Mouse (Mus musculus) heart, adult 2 months (tissue): Measurements from ENCODE around the gene Mycn. TPM values are rescaled to one million over a fixed set of nuclear protein-coding genes. Genes with fewer than 3 reads are reported as not detected.

Experiments
- DNase-seq, 2 experiments: peaks; one replicate each; pipeline ENCODE4 v3.0.0; 2021
- H3K27ac ChIP-seq: fragments of 200-600 bp; 2 replicates; pipeline ENCODE4 v1.8.1; 2022
- H3K27me3 ChIP-seq: fragments of 200-500 bp; 2 replicates; pipeline ENCODE4 v1.6.1; 2012; ENCODE audit warnings: mild to moderate bottlenecking, low read length, inconsistent platforms, mixed read lengths; ENCODE audit not compliant: control insufficient read depth, insufficient read depth
- H3K36me3 ChIP-seq: fragments of 200-500 bp; 2 replicates; pipeline ENCODE4 v1.6.1; 2012; ENCODE audit warnings: low read length, inconsistent platforms; ENCODE audit not compliant: control insufficient read depth, insufficient read depth
- H3K4me1 ChIP-seq: fragments of 200-500 bp; 2 replicates; pipeline ENCODE4 v1.6.1; 2011; ENCODE audit warnings: low read length; ENCODE audit not compliant: control insufficient read depth, insufficient read depth
- H3K4me3 ChIP-seq: fragments of 200-600 bp; 2 replicates; pipeline ENCODE4 v1.8.1; 2022
- H3K79me2 ChIP-seq: fragments of 200-500 bp; replicated peaks from 2 replicates; pipeline ENCODE4 v1.6.1; 2012; ENCODE audit warnings: mild to moderate bottlenecking, inconsistent platforms, low read length, moderate library complexity, mixed read lengths; ENCODE audit not compliant: control insufficient read depth, insufficient read depth
- H3K9ac ChIP-seq: fragments of 200-500 bp; 2 replicates; pipeline ENCODE4 v1.6.1; 2012; ENCODE audit warnings: low read depth, mild to moderate bottlenecking, control low read depth, inconsistent platforms, low read length, mixed read lengths
- CTCF ChIP-seq: fragments of 200-600 bp; IDR thresholded peaks from 2 replicates; pipeline ENCODE4 v1.8.1; 2022; ENCODE audit warnings: antibody characterized with exemption, mild to moderate bottlenecking, moderate library complexity
- EP300 ChIP-seq: fragments of 200-500 bp; IDR thresholded peaks from 2 replicates; pipeline ENCODE4 v1.6.1; 2011; ENCODE audit warnings: low read depth, low read length, control low read depth; ENCODE audit not compliant: insufficient read depth
- POLR2A ChIP-seq: fragments of 200-500 bp; IDR thresholded peaks from 2 replicates; pipeline ENCODE4 v1.6.1; 2011; ENCODE audit warnings: mild to moderate bottlenecking, low read depth, low read length, control low read depth; ENCODE audit not compliant: insufficient read depth
- WGBS: fragments of 180-500 bp; shearing (Covaris S2); methylation state at CpG from one replicate; pipeline ENCODE4 v1.1.7; 2018; 5-methylcytosine and 5-hydroxymethylcytosine counted together
- intact Hi-C: fragments of 180-260 bp; cut with DNase I; formaldehyde crosslinking; loops from one replicate; pipeline ENCODE4 v1.15.1; 2025
- polyA plus RNA-seq: library from polyadenylated mRNA; depleted of rRNA; stranded (reverse); fragments of >200 nt; gene quantifications from 2 replicates; pipeline ENCODE4 v1.2.3, GENCODE M21; 2012
- total RNA-seq, 2 experiments: library from RNA; stranded (reverse); gene quantifications; 2 replicates each; pipeline ENCODE4 v1.2.3; 2021

Mycn gene
- total and polyA plus RNA-seq, 3 experiments: 1.8 to 3.1 (median 1.9) TPM

DNA sequence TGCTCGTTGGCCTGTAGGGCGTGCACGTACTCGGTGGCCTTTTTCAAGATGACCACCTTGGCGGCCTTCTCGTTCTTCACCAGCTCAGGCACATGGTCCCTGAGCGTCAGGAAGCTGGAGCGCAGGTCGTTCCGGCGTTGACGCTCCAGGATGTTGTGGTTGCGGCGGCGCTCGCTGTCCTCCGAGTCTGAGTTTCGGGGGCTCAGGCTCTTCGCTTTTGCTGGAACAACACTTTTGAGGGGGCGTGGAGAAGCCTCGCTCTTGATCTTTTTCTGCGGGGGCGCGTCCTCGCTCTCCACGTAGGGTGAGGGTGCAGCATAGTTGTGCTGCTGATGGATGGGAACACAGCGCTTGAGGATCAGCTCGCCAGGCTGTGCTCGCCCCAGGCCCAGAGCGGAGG is 4.6 kb downstream of the Mycn start:
- H3K27me3 ChIP-seq: no peaks in the 10 kb centered on the region
- TF ChIP-seq CTCF (no peak), EP300 (no peak), POLR2A (no peak)
- no peaks in the 10 kb centered on the region for H3K36me3 ChIP-seq
- no peaks in the 10 kb centered on the region for H3K79me2 ChIP-seq
- H3K27ac ChIP-seq: no peak overlapping the region
- intact Hi-C loops: loop anchor here (5.0 kb wide), 1 partner anchor 180 kb away; no protein-coding TSS in a partner anchor
- peaks cover 1% of the 10 kb centered on the region for H3K4me1 ChIP-seq
- H3K4me3 ChIP-seq: no peak overlapping the region
- no peak for DNase-seq
- H3K9ac ChIP-seq: no peak overlapping the region
- WGBS: 85% methylated on average over 30 of the region's 30 CpGs

DNA sequence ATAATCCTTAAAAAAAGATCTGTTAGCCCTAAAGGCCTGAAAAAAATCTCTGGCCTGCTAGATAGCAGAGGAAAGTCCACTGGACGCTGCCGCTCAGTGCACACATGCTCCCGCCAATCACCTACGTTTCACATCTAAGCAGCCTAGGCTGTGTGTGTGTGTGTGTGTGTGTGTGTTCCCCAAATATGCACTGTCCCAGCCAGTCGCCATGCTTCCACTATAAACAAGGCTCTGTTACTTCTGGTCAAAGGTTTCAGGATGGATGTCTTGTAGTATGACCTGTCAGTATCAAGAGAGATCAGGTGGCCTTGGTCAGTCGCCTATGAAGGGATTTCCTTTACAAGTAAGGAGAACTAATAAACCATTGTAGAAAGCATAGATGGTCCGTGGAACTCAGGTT is 9.5 kb downstream of the Mycn start:
- no peak overlapping the region for H3K27ac ChIP-seq
- H3K9ac ChIP-seq: no peak overlapping the region
- H3K36me3 ChIP-seq: no peaks in the 10 kb centered on the region
- H3K4me3 ChIP-seq: no peak overlapping the region
- no peaks in the 10 kb centered on the region for H3K79me2 ChIP-seq
- intact Hi-C loops: no loop called here
- DNase-seq: no peak
- H3K4me1 ChIP-seq: no peaks in the 10 kb centered on the region
- 84% methylated on average over 7 of the region's 7 CpGs for WGBS
- no peaks in the 10 kb centered on the region for H3K27me3 ChIP-seq
- TF ChIP-seq CTCF (no peak), EP300 (no peak), POLR2A (no peak)

DNA sequence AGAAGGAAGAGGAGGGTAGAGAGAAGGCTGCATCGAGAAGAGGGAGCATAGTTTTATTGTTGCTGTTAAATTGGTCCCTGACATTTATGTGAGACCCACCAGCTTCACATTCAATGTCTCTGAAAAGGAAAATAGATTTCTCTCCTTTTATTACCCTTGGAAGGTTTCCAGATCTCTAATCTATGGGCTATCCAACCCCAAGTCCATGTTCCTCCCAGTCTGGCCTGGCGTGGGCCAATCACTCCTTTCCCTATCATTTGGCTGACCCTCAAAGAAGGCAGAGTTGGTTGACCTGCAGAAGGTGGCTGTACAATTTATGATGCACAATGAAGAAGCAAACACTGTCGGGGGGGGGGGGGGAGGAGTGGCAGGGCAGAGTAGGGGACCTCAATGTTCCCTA is 13.5 kb downstream of the Mycn start:
- Histone ChIP-seq H3K27me3 (no peaks in the 10 kb centered on the region), H3K4me1 (no peaks in the 10 kb centered on the region), H3K27ac (no peak overlapping the region), H3K36me3 (no peaks in the 10 kb centered on the region), H3K79me2 (no peaks in the 10 kb centered on the region), H3K4me3 (no peak overlapping the region), H3K9ac (no peak overlapping the region)
- intact Hi-C loops: no loop called here
- TF ChIP-seq POLR2A (no peak), CTCF (no peak), EP300 (no peak)
- WGBS: 62% methylated on average over 3 of the region's 3 CpGs
- no peak for DNase-seq

DNA sequence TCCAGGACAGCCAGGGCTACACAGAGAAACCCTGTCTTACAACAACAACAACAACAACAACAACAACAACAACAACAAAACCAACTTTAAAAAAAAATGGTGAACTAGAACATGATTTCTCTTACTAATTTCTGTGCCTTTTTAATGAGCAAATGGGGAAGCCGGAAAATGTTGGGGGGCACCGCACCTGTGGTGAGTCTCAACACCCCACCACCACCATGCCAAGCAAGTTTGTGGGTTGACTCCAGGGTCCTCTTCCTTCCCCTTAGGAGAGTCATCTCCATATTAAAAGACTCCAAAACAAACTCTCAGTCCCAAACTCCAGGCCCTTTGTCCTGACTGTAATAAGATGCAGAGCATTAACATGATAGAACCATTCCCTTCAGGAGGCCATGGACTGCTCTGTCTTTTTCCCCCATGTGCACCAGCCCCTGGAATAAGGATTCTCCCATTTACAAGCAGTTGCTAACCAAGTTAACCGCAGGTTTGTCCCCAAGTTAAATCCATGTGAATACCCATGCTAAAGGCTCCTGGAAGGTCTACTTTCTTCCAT is 14.7 kb downstream of the Mycn start:
- no peaks in the 10 kb centered on the region for H3K36me3 ChIP-seq
- H3K4me3 ChIP-seq: no peak overlapping the region
- no peak overlapping the region for H3K27ac ChIP-seq
- no peaks in the 10 kb centered on the region for H3K79me2 ChIP-seq
- no peaks in the 10 kb centered on the region for H3K27me3 ChIP-seq
- no peak for DNase-seq
- WGBS: 95% methylated on average over 3 of the region's 3 CpGs
- no peaks in the 10 kb centered on the region for H3K4me1 ChIP-seq
- H3K9ac ChIP-seq: no peak overlapping the region
- no peak for TF ChIP-seq POLR2A
- TF ChIP-seq CTCF: no peak
- no peak for TF ChIP-seq EP300
- intact Hi-C loops: no loop called here

DNA sequence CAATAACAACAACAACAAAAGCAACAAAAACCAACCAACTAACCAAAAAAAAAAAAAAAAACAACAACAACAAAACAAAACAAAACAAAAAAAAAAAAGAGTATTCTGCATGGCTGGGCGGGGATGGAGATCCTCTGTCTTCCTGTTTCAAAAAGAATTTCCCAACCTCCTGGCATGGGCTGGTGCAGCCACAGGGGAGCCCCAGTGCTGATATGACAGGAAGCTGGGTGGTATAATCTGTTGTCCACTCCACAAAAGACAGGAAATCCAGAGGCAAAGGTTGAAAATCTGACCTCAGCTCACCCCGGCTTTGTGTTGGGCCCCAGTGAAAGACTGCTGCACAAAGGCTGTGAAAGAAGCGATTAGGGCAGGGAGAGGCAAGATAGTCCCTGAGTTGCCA is 17.3 kb downstream of the Mycn start:
- TF ChIP-seq POLR2A (no peak), CTCF (no peak), EP300 (no peak)
- WGBS: 74% methylated on average over 3 of the region's 3 CpGs
- intact Hi-C loops: no loop called here

DNA sequence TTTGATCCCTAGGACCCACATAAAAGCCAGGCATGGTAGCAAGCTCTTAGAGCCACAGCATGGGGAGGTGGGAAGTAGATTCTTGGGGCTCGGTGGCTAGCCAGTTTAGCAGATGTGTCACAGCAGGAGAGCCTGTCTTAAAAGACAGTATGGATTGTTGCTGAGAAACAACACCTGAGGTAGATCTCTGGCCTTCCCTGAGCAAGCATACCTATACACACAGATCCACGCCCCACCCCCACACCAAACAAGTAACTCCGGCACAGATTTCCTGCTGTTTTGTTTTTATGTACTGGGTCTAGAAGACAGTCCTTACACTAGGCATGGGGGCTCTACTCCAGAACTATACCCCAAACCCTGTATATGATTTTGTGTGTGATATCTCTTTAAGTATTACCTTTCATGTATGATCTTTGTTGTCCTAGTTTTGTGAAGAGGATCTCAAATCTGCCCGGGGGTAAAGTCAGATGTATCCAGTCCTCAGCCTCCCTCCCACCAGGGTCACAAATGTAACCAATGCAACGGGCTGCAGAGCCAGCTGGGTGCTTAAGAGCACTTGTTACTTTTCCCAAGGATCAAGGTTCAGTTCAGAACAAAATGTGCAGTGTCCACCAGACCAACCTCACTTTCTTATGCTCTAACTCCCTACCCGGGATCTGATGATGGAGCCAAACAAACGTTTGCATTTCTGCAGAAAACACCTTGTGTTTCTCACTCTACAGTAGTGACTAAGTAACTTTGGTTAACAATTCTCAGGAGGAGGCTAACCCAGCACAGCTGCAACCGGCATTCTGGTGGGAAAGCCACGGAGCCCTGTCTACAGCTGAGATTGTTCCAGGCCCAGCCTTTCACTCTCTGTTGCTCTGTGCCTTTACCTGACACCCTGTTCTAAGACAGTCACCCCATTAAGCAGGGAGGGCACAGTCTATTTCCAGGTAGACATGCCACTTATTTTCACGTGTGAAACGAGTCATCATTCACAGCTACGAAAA is 21.3 kb downstream of the Mycn start:
- TF ChIP-seq EP300 (no peak), CTCF (no peak), POLR2A (no peak)
- Histone ChIP-seq H3K9ac (no peak overlapping the region), H3K79me2 (no peaks in the 10 kb centered on the region), H3K27ac (no peak overlapping the region), H3K4me1 (no peaks in the 10 kb centered on the region), H3K36me3 (no peaks in the 10 kb centered on the region), H3K27me3 (no peaks in the 10 kb centered on the region), H3K4me3 (no peak overlapping the region)
- no peak for DNase-seq
- 64% methylated on average over 12 of the region's 12 CpGs for WGBS
- intact Hi-C loops: no loop called here

More for the DNA sequence above, 17.3 kb downstream of the Mycn start:
- Histone ChIP-seq H3K9ac (no peak overlapping the region), H3K27ac (no peak overlapping the region), H3K4me1 (no peaks in the 10 kb centered on the region), H3K27me3 (no peaks in the 10 kb centered on the region), H3K79me2 (no peaks in the 10 kb centered on the region), H3K4me3 (no peak overlapping the region), H3K36me3 (no peaks in the 10 kb centered on the region)
- no peak for DNase-seq
